Comparison of ENCODE assay signal across 24 mouse cellular contexts in the genomic region with DNA sequence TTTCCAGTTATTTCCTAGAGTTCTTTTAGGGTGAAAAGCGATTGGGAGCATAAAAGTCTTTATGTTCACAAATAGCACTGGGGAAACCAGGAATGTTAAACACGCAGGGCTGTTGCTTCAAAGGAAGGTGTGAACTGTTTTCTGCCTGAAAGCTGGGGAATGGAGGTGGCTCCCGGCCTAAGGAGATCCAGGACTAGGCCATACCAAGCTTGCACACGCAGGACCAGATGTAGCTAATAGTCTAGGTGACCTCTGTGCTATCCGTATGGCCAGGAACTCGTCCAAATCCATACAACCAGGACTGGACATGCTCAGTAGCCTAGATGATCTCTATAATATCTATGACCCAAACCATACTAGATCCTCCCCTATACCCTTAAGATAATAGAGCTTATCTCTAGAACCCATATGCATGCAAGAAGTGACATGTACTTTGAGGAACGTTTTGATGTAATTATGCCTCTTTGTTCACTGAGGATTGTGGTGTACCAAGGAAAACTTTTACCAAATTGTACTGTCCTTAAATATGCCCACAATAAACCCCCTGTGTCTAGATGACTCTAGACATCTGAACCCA. TPM values are rescaled to one million over a fixed set of nuclear protein-coding genes. Genes with fewer than 3 reads are reported as not detected.
"Had no signal": no experiment of that assay in that cellular context is flagged by ENCODE, and none has a peak within 500 bp of the region (broad histone marks: within the 10 kb centered on the region; RNA-seq: fewer than 3 reads in every experiment).

No protein-coding gene starts in this region.

- H3K9ac ChIP-seq: lung, embryonic 15.5 days; midbrain, embryonic 12.5 days; midbrain, embryonic 15.5 days; neural tube, embryonic 13.5 days; stomach, embryonic 15.5 days had no signal

- H3K9me3 ChIP-seq: lung, embryonic 15.5 days; megakaryocyte, embryonic 14.5 days; midbrain, embryonic 12.5 days; midbrain, embryonic 15.5 days; neural tube, embryonic 13.5 days; stomach, embryonic 15.5 days had no signal

- H3K4me2 ChIP-seq: lung, embryonic 15.5 days; midbrain, embryonic 12.5 days; midbrain, embryonic 15.5 days; neural tube, embryonic 13.5 days; stomach, embryonic 15.5 days had no signal

- ATAC-seq: intestine, embryonic 16.5 days; midbrain, embryonic 15.5 days had no signal

- H3K4me3 ChIP-seq: layer of hippocampus, adult 2 months; lung, embryonic 15.5 days; megakaryocyte, embryonic 14.5 days; midbrain, embryonic 12.5 days; midbrain, embryonic 15.5 days; myocyte; neural tube, embryonic 13.5 days; stomach, embryonic 15.5 days had no signal

- H3K4me1 ChIP-seq: lung, embryonic 15.5 days; megakaryocyte, embryonic 14.5 days; midbrain, embryonic 12.5 days; midbrain, embryonic 15.5 days; neural tube, embryonic 13.5 days; stomach, embryonic 15.5 days had no signal

- H3K27ac ChIP-seq: kidney, postnatal 0 days; layer of hippocampus, adult 2 months; lung, embryonic 15.5 days; midbrain, embryonic 12.5 days; midbrain, embryonic 15.5 days; neural tube, embryonic 13.5 days; stomach, embryonic 15.5 days had no signal

- DNase-seq: kidney, adult 2 months; kidney, postnatal 25 days; layer of hippocampus, adult 9-11 months; lung, adult 18-20 months; lung, postnatal 10 days; lung, postnatal 36 days; retina, postnatal 1 day; right cerebral cortex, postnatal 25 days; spleen, adult 18-20 months; thymus, adult 18-20 months; thymus, postnatal 36 days had no signal

- H3K27me3 ChIP-seq: lung, embryonic 15.5 days; megakaryocyte, embryonic 14.5 days; midbrain, embryonic 12.5 days; midbrain, embryonic 15.5 days; neural tube, embryonic 13.5 days; stomach, embryonic 15.5 days had no signal

RNA-seq across cellular contexts. Expression of gene Fhl5, which starts 15.2 kb away (rescaled TPM):
- total RNA-seq: neutrophil, adult 5-6 weeks had no signal
- polyA plus RNA-seq: kidney, adult 2 months; kidney, embryonic 14.5 days; limb, embryonic 11.5 days; midbrain, embryonic 12.5 days; myocyte; neural tube, embryonic 13.5 days had no signal
